Mouse (Mus musculus) MEL (cell line): ENCODE measurements around the gene Rnf157. TPM values are rescaled to one million over a fixed set of nuclear protein-coding genes. Genes with fewer than 3 reads are reported as not detected.

Source experiments
- DNase-seq: peaks from one replicate; pipeline ENCODE4 v3.0.0; 2011; ENCODE audit warnings: low read depth, low spot score
- H3K27ac ChIP-seq: 2 replicates; pipeline ENCODE4 v1.5.1; 2012; ENCODE audit warnings: low read depth, mild to moderate bottlenecking, control low read depth, low read length, moderate library complexity; ENCODE audit not compliant: control insufficient read depth
- H3K27me3 ChIP-seq, 2 experiments: fragments of 150-350 bp in 1 of 2; sonication (generic) in 1 of 2; 2 replicates each; pipeline ENCODE4 v1.6.1; 2012; ENCODE audit warnings: low read length in 2 of 2, mild to moderate bottlenecking in 2 of 2, improper control_type of control experiment in 1 of 2, moderate library complexity in 1 of 2; ENCODE audit not compliant: insufficient read depth in 2 of 2, control insufficient read depth in 1 of 2
- H3K36me3 ChIP-seq, 2 experiments: 2 replicates each; pipeline ENCODE4 v1.6.1; 2012 to 2014; ENCODE audit warnings: low read length in 2 of 2, improper control_type of control experiment in 1 of 2, inconsistent platforms in 1 of 2, mild to moderate bottlenecking in 1 of 2; ENCODE audit not compliant: insufficient read depth in 2 of 2, control insufficient read depth in 1 of 2
- H3K4me1 ChIP-seq, 2 experiments: fragments of 150-350 bp in 1 of 2; sonication (generic) in 1 of 2; 2 replicates each; pipeline ENCODE4 v1.6.1; 2012; ENCODE audit warnings: low read length in 2 of 2, improper control_type of control experiment in 1 of 2, mild to moderate bottlenecking in 1 of 2; ENCODE audit not compliant: insufficient read depth in 2 of 2, control insufficient read depth in 1 of 2
- H3K4me3 ChIP-seq, 2 experiments: fragments of 150-350 bp in 1 of 2; sonication (generic) in 1 of 2; 2 replicates each; pipeline ENCODE4 v1.5.1; 2012; ENCODE audit warnings: low read depth in 2 of 2, low read length in 2 of 2, mild to moderate bottlenecking in 2 of 2, moderate library complexity in 2 of 2, control low read depth in 1 of 2, improper control_type of control experiment in 1 of 2; ENCODE audit not compliant: control insufficient read depth in 1 of 2, insufficient read depth in 1 of 2
- H3K79me2 ChIP-seq: 2 replicates; pipeline ENCODE4 v1.6.1; 2012; ENCODE audit warnings: mild to moderate bottlenecking, low read length, moderate library complexity; ENCODE audit not compliant: control insufficient read depth, poor library complexity, insufficient read depth
- H3K9ac ChIP-seq: 2 replicates; pipeline ENCODE4 v1.6.1; 2012; ENCODE audit warnings: low read depth, mild to moderate bottlenecking, control low read depth, low read length, moderate library complexity; ENCODE audit not compliant: control insufficient read depth, poor library complexity, severe bottlenecking
- H3K9me3 ChIP-seq: fragments of 150-350 bp; sonication (generic); replicated peaks from 2 replicates; pipeline ENCODE4 v1.6.1; 2012; ENCODE audit warnings: mild to moderate bottlenecking, low read length, improper control_type of control experiment, moderate library complexity; ENCODE audit not compliant: insufficient read depth
- BHLHE40 ChIP-seq: IDR thresholded peaks from 2 replicates; pipeline ENCODE4 v1.6.1; 2012; ENCODE audit warnings: low read depth, mild to moderate bottlenecking, inconsistent platforms, low read length, improper control_type of control experiment, borderline replicate concordance
- CTCF ChIP-seq, 3 experiments: IDR thresholded peaks in 2 of 3; conservative IDR thresholded peaks in 1 of 3; 2 replicates each; pipeline ENCODE4 v1.5.1; 2011 to 2012; ENCODE audit warnings: low read length in 3 of 3, low read depth in 2 of 3, mild to moderate bottlenecking in 2 of 3, improper control_type of control experiment in 1 of 3, inconsistent platforms in 1 of 3, mixed read lengths in 1 of 3, moderate library complexity in 1 of 3; ENCODE audit not compliant: control insufficient read depth in 1 of 3, insufficient read depth in 1 of 3, poor library complexity in 1 of 3, severe bottlenecking in 1 of 3
- ELF1 ChIP-seq: IDR thresholded peaks from 2 replicates; pipeline ENCODE4 v1.6.1; 2014; ENCODE audit warnings: low read depth, mild to moderate bottlenecking, inconsistent platforms, low read length, improper control_type of control experiment, moderate library complexity
- EP300 ChIP-seq, 2 experiments: IDR thresholded peaks; 2 replicates each; pipeline ENCODE4 v1.6.1; 2011; ENCODE audit warnings: improper control_type of control experiment in 2 of 2, low read length in 2 of 2, low read depth in 1 of 2, mild to moderate bottlenecking in 1 of 2
- ETS1 ChIP-seq: IDR thresholded peaks from 2 replicates; pipeline ENCODE4 v1.6.1; 2012; ENCODE audit warnings: low read depth, mild to moderate bottlenecking, inconsistent platforms, low read length, improper control_type of control experiment, moderate library complexity
- GATA1 ChIP-seq: IDR thresholded peaks from 2 replicates; pipeline ENCODE4 v1.6.1; 2011; ENCODE audit warnings: low read depth, low read length, improper control_type of control experiment
- HCFC1 ChIP-seq: IDR thresholded peaks from 2 replicates; pipeline ENCODE4 v1.6.1; 2012; ENCODE audit warnings: low read depth, mild to moderate bottlenecking, inconsistent platforms, low read length, improper control_type of control experiment, moderate library complexity
- JUND ChIP-seq: IDR thresholded peaks from 2 replicates; pipeline ENCODE4 v1.6.1; 2011; ENCODE audit warnings: low read depth, mild to moderate bottlenecking, improper control_type of control experiment, low read length
- MAX ChIP-seq: IDR thresholded peaks from 2 replicates; pipeline ENCODE4 v1.6.1; 2011; ENCODE audit warnings: low read length, improper control_type of control experiment
- MAZ ChIP-seq: IDR thresholded peaks from 2 replicates; pipeline ENCODE4 v1.6.1; 2012; ENCODE audit warnings: low read depth, mild to moderate bottlenecking, inconsistent platforms, low read length, improper control_type of control experiment
- MEF2A ChIP-seq: IDR thresholded peaks from 2 replicates; pipeline ENCODE4 v1.6.1; 2014; ENCODE audit warnings: low read depth, mild to moderate bottlenecking, inconsistent platforms, low read length, improper control_type of control experiment; ENCODE audit not compliant: poor library complexity, insufficient replicate concordance, severe bottlenecking; ENCODE audit errors: extremely low read depth
- MXI1 ChIP-seq: IDR thresholded peaks from 2 replicates; pipeline ENCODE4 v1.6.1; 2011; ENCODE audit warnings: mild to moderate bottlenecking, low read depth, low read length, improper control_type of control experiment
- MYC ChIP-seq: IDR thresholded peaks from 2 replicates; pipeline ENCODE4 v1.6.1; 2011; ENCODE audit warnings: low read depth, mild to moderate bottlenecking, low read length, improper control_type of control experiment, moderate library complexity
- NELFE ChIP-seq: IDR thresholded peaks from 2 replicates; pipeline ENCODE4 v1.6.1; 2011; ENCODE audit warnings: low read depth, low read length, improper control_type of control experiment
- POLR2A ChIP-seq, 2 experiments: IDR thresholded peaks; 2 replicates each; pipeline ENCODE4 v1.6.1; 2011 to 2012; ENCODE audit warnings: low read length in 2 of 2, mild to moderate bottlenecking in 2 of 2, control low read depth in 1 of 2, improper control_type of control experiment in 1 of 2, low read depth in 1 of 2, moderate library complexity in 1 of 2; ENCODE audit not compliant: control insufficient read depth in 1 of 2, insufficient read depth in 1 of 2, poor library complexity in 1 of 2
- POLR2AphosphoS2 ChIP-seq: IDR thresholded peaks from 2 replicates; pipeline ENCODE4 v1.6.1; 2011; ENCODE audit warnings: low read length, improper control_type of control experiment
- SIN3A ChIP-seq: IDR thresholded peaks from 2 replicates; pipeline ENCODE4 v1.6.1; 2012; ENCODE audit warnings: low read length, improper control_type of control experiment, inconsistent platforms
- SMC3 ChIP-seq: IDR thresholded peaks from 2 replicates; pipeline ENCODE4 v1.6.1; 2011; ENCODE audit warnings: low read depth, low read length, improper control_type of control experiment
- TCF12 ChIP-seq: IDR thresholded peaks from 2 replicates; pipeline ENCODE4 v1.6.1; 2014; ENCODE audit warnings: low read depth, mild to moderate bottlenecking, inconsistent platforms, low read length, improper control_type of control experiment, moderate library complexity
- USF1 ChIP-seq: IDR thresholded peaks from 2 replicates; pipeline ENCODE4 v1.6.1; 2014; ENCODE audit warnings: low read depth, mild to moderate bottlenecking, inconsistent platforms, low read length, improper control_type of control experiment, moderate library complexity
- USF2 ChIP-seq, 2 experiments: IDR thresholded peaks; 2 replicates each; pipeline ENCODE4 v1.6.1; 2011 to 2012; ENCODE audit warnings: improper control_type of control experiment in 2 of 2, low read length in 2 of 2, borderline replicate concordance in 1 of 2, inconsistent platforms in 1 of 2, low read depth in 1 of 2, mild to moderate bottlenecking in 1 of 2; ENCODE audit not compliant: insufficient read depth in 1 of 2
- ZC3H11A ChIP-seq: IDR thresholded peaks from 2 replicates; pipeline ENCODE4 v1.6.1; 2012; ENCODE audit warnings: low read depth, mild to moderate bottlenecking, inconsistent platforms, low read length, improper control_type of control experiment
- ZKSCAN1 ChIP-seq: IDR thresholded peaks from 2 replicates; pipeline ENCODE4 v1.6.1; 2012; ENCODE audit warnings: low read depth, mild to moderate bottlenecking, inconsistent platforms, low read length, improper control_type of control experiment, moderate library complexity
- ZNF384 ChIP-seq: IDR thresholded peaks from 2 replicates; pipeline ENCODE4 v1.6.1; 2012; ENCODE audit warnings: low read depth, mild to moderate bottlenecking, inconsistent platforms, low read length, improper control_type of control experiment
- polyA plus RNA-seq, 2 experiments: library from polyadenylated mRNA; stranded (reverse) in 1 of 2; unstranded in 1 of 2; fragments of >175 nt in 1 of 2; fragments of >200 nt in 1 of 2; gene quantifications; 2 replicates each; pipeline versions ENCODE4 v1.2.1 to v1.2.4; 2012; ENCODE audit warnings: low replicate concordance in 2 of 2, low read depth in 1 of 2; ENCODE audit not compliant: insufficient read length in 2 of 2, insufficient read depth in 1 of 2, missing spikeins in 1 of 2
- total RNA-seq: library from RNA; depleted of rRNA; stranded (reverse); fragments of 300-350 nt; gene quantifications from 2 replicates; pipeline ENCODE4 v1.2.3, GENCODE M21; 2012; rRNA removed

The Rnf157 gene
- total RNA-seq (4.6 and 7.5 TPM in 2 replicates), polyA plus RNA-seq (10 to 100 TPM in 1 of 2 experiments, not detected in 1; 10.9 TPM)

DNA sequence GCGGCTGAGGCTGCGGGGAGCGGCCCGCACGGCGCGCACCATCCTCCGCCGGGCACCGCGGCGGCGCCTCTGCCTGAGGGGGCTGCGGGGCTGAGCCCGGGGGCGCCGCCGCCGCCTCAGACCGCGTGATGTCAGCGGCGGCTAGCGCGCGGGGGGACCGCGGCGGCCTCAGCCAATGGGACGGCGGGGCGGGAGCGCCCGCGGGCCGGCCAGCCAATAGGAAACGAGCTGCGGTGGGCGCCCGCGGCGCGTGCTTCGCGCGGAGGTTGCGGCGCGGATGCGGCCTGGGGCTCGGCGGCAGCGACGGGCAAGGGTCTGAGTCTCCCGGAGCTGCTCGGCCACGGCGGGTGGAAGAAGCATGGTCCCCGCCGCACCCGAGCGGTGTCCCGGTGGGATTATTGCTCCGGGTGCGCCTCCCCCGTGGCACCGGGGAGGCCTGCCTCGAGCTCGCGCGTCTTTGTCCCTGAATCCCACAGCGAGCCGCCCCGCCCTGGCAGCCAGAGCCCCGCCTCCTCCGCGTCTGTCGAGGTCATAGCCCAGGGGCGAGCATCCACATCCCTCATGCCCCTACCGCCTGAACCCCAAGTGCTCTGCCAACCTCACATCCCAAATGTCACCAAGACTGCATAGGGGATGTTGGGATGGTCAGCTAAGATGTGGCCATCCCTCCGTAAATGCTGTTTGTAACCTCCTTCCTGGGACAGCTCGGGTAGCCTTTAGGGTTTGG, at the start of gene Rnf157:
TSS of gene Rnf157 (minus strand) at position 129 of the 727 bp plus-strand sequence.
- H3K9me3 ChIP-seq: no peaks in the 10 kb centered on the region
- DNase-seq: peak; percentile 88
- H3K4me3 ChIP-seq: peak within 1 kb of the TSS; percentile 64 to 80
- peak; percentile 58; the same call in 1 of the 2 replicates for TF ChIP-seq SIN3A
- TF ChIP-seq GATA1: no peak
- TF ChIP-seq NELFE: peak; percentile 59
- TF ChIP-seq SMC3: no peak
- no peak for TF ChIP-seq CTCF (IDR thresholded peaks at IDR 0.05 in 2 of 3, conservative IDR thresholded peaks at IDR 0.05 in 1 of 3; ENCODE audit: control insufficient read depth in 1 of 3, insufficient read depth in 1 of 3, low read depth in 2 of 3, low read length in 3 of 3, poor library complexity in 1 of 3, severe bottlenecking in 1 of 3)
- no peak; the same call in 1 of the 2 replicates for TF ChIP-seq ETS1
- peak; percentile 91 for TF ChIP-seq MAX
- no peak for TF ChIP-seq ELF1
- no peak for TF ChIP-seq ZNF384
- no peak for TF ChIP-seq ZKSCAN1
- TF ChIP-seq MXI1: peak; percentile 71
- TF ChIP-seq BHLHE40: no peak
- no peak for TF ChIP-seq ZC3H11A
- TF ChIP-seq JUND: no peak
- TF ChIP-seq POLR2A (IDR thresholded peaks at IDR 0.05; ENCODE audit: control insufficient read depth in 1 of 2, insufficient read depth in 1 of 2, low read depth in 1 of 2, low read length in 2 of 2, poor library complexity in 1 of 2): peak; percentile 50 to 84; a peak in 3 of 4 replicates
- TF ChIP-seq MYC: no peak
- TF ChIP-seq USF2 (IDR thresholded peaks at IDR 0.05; ENCODE audit: borderline replicate concordance in 1 of 2, insufficient read depth in 1 of 2, low read depth in 1 of 2, low read length in 2 of 2): no peak
- no peak for TF ChIP-seq MEF2A
- TF ChIP-seq POLR2AphosphoS2: no peak
- 0 out of 4 replicates have a peak, but pooled peaks have one; percentile 3 to 13 for TF ChIP-seq EP300 (IDR thresholded peaks at IDR 0.05; ENCODE audit: low read depth in 1 of 2, low read length in 2 of 2)
- TF ChIP-seq USF1: peak; percentile 28; the same call in 1 of the 2 replicates
- TF ChIP-seq HCFC1: peak; percentile 55; the same call in 1 of the 2 replicates
- 0 out of 2 replicates have a peak, but pooled peaks have one; percentile 23 for TF ChIP-seq TCF12
- peak; percentile 80; the same call in 1 of the 2 replicates for TF ChIP-seq MAZ
- peaks cover 0 to 27% of the 10 kb centered on the region in 2 experiments; a peak in 2 of 4 replicates for H3K36me3 ChIP-seq
- H3K27me3 ChIP-seq: no peaks in the 10 kb centered on the region
- H3K9ac ChIP-seq: peak within 1 kb of the TSS; percentile 83
- peak within 1 kb of the TSS; percentile 18; the same call in 1 of the 2 replicates for H3K27ac ChIP-seq
- peaks cover 4% of the 10 kb centered on the region; the same call in 1 of the 2 replicates for H3K79me2 ChIP-seq
- H3K4me1 ChIP-seq: peaks cover 10 to 30% of the 10 kb centered on the region in 2 experiments
